Comparison of ENCODE assay signal across 16 mouse cellular contexts in the genomic region with DNA sequence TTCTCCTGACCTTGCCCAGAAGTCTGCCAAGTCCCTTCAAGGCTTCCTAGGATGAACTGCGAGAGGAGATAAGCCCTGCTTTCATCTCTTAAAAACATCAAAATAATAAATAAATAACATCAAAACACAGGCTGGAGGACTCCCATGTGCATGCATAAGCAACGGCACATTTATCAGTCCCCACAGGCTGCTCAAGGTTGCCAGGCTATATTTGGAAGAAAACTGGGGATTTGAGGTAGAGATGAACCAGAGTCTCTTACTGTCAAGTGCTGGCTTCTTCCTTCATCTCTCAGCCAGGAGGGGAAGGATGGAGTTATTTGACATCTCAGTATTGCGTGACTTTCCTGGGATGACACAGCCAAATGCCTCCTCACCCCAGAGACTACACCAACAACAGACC.
"Had no signal": no experiment of that assay in that cellular context is flagged by ENCODE, and none has a peak within 500 bp of the region (broad histone marks: within the 10 kb centered on the region; RNA-seq: fewer than 3 reads in every experiment).

No protein-coding gene starts in this region.

- H3K9ac ChIP-seq: lung, embryonic 15.5 days; midbrain, embryonic 13.5 days; midbrain, embryonic 15.5 days; neural tube, embryonic 12.5 days; stomach, embryonic 15.5 days had no signal

- DNase-seq: lung, adult 2 months; lung, postnatal 14 days; lung, postnatal 36 days; right cerebral cortex, postnatal 14 days; thymus, adult 2 months; thymus, postnatal 25 days; thymus, postnatal 4 days had no signal

- H3K4me3 ChIP-seq: lung, embryonic 15.5 days; megakaryocyte, embryonic 14.5 days; midbrain, embryonic 13.5 days; midbrain, embryonic 15.5 days; neural tube, embryonic 12.5 days; stomach, embryonic 15.5 days had no signal

- H3K36me3 ChIP-seq: midbrain, embryonic 15.5 days; stomach, embryonic 15.5 days had no signal

- H3K9me3 ChIP-seq: lung, embryonic 15.5 days; midbrain, embryonic 13.5 days; midbrain, embryonic 15.5 days; neural tube, embryonic 12.5 days; stomach, embryonic 15.5 days had no signal

- H3K27ac ChIP-seq: lung, embryonic 15.5 days; macrophage; midbrain, embryonic 13.5 days; midbrain, embryonic 15.5 days; neural tube, embryonic 12.5 days; stomach, embryonic 15.5 days had no signal

- ATAC-seq: lung, postnatal 0 days; midbrain, embryonic 13.5 days; midbrain, embryonic 15.5 days had no signal

- H3K4me2 ChIP-seq: lung, embryonic 15.5 days; midbrain, embryonic 11.5 days; midbrain, embryonic 13.5 days; midbrain, embryonic 15.5 days; neural tube, embryonic 12.5 days; stomach, embryonic 15.5 days had no signal

- H3K27me3 ChIP-seq: lung, embryonic 15.5 days; megakaryocyte, embryonic 14.5 days; midbrain, embryonic 15.5 days; neural tube, embryonic 12.5 days; stomach, embryonic 15.5 days had no signal

- H3K4me1 ChIP-seq: megakaryocyte, embryonic 14.5 days; midbrain, embryonic 13.5 days; midbrain, embryonic 15.5 days; neural tube, embryonic 12.5 days; stomach, embryonic 15.5 days had no signal
